1 mouse cellular context compared by ENCODE assay signal in the genomic region with DNA sequence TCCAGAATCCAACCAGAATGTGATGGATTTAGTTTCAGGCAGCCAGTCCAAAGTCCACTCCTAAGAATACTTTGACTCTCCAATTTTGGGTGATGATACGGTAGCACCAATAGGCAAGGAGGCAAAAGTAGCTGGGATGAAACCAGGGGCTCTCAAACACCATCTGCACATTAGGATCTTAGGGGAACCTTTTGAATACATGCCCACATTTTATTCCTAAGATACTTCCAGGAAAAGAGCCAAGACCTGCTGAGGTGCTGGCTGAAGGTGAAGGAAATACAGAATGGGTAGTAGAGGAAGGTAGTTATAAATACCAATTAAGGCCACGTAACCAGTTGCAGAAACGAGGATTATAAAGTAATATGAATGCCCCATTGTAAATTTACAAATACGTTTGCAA. TPM values are rescaled to one million over a fixed set of nuclear protein-coding genes. Genes with fewer than 3 reads are reported as not detected.
"Had no signal": no experiment of that assay in that cellular context is flagged by ENCODE, and none has a peak within 500 bp of the region (broad histone marks: within the 10 kb centered on the region; RNA-seq: fewer than 3 reads in every experiment).

No protein-coding gene starts in this region.

RNA-seq across cellular contexts. Expression of gene Zc2hc1c, which starts 6.6 kb away (rescaled TPM):
- total RNA-seq: granulocyte monocyte progenitor cell, adult 5-6 weeks had no signal
